Mouse (Mus musculus) spleen, adult 2 months (tissue): Measurements from ENCODE around the gene Klhdc4. TPM values are rescaled to one million over a fixed set of nuclear protein-coding genes. Genes with fewer than 3 reads are reported as not detected.
A peak's percentile ranks its signal among the peaks of the same experiment; 100 is the strongest.

Experiments used
- DNase-seq, 2 experiments: peaks; one replicate each; pipeline versions ENCODE4 v3.0.0 to v3.0.0-alpha.2; 2012 to 2021; ENCODE audit warnings: low spot score in 2 of 2, low read depth in 1 of 2
- H3K27ac ChIP-seq: fragments of 200-500 bp; 2 replicates; pipeline ENCODE4 v1.5.1; 2012; ENCODE audit warnings: low read length, inconsistent platforms; ENCODE audit not compliant: insufficient read depth
- H3K27me3 ChIP-seq: fragments of 200-500 bp; 2 replicates; pipeline ENCODE4 v1.6.1; 2012; ENCODE audit warnings: mild to moderate bottlenecking, moderate library complexity, low read length, inconsistent platforms; ENCODE audit not compliant: control insufficient read depth, insufficient read depth
- H3K36me3 ChIP-seq: fragments of 200-500 bp; 2 replicates; pipeline ENCODE4 v1.6.1; 2012; ENCODE audit warnings: mild to moderate bottlenecking, low read length, inconsistent platforms; ENCODE audit not compliant: control insufficient read depth, insufficient read depth
- H3K4me1 ChIP-seq: fragments of 200-500 bp; 2 replicates; pipeline ENCODE4 v1.6.1; 2011; ENCODE audit warnings: inconsistent platforms; ENCODE audit not compliant: control insufficient read depth, insufficient read depth, insufficient read length
- H3K4me3 ChIP-seq: fragments of 200-500 bp; 2 replicates; pipeline ENCODE4 v1.5.1; 2011; ENCODE audit warnings: mild to moderate bottlenecking, inconsistent platforms; ENCODE audit not compliant: insufficient read depth, insufficient read length; ENCODE audit errors: extremely low read depth
- CTCF ChIP-seq: fragments of 200-500 bp; IDR thresholded peaks from 2 replicates; pipeline ENCODE4 v1.5.1; 2011; ENCODE audit warnings: mild to moderate bottlenecking, inconsistent platforms; ENCODE audit not compliant: insufficient read depth, insufficient read length, insufficient replicate concordance; ENCODE audit errors: extremely low read depth
- POLR2A ChIP-seq: fragments of 200-500 bp; IDR thresholded peaks from 2 replicates; pipeline ENCODE4 v1.6.1; 2011; ENCODE audit warnings: low read depth, low read length, inconsistent platforms
- WGBS: fragments of 180-500 bp; shearing (Covaris S2); methylation state at CpG from one replicate; pipeline ENCODE4 v1.1.7; 2018; 5-methylcytosine and 5-hydroxymethylcytosine counted together
- polyA plus RNA-seq: library from polyadenylated mRNA; depleted of rRNA; stranded (reverse); fragments of >200 nt; gene quantifications from 2 replicates; pipeline ENCODE4 v1.2.3, GENCODE M21; 2012

Klhdc4 gene
- polyA plus RNA-seq, 1 experiment, result 15.8 TPM

DNA sequence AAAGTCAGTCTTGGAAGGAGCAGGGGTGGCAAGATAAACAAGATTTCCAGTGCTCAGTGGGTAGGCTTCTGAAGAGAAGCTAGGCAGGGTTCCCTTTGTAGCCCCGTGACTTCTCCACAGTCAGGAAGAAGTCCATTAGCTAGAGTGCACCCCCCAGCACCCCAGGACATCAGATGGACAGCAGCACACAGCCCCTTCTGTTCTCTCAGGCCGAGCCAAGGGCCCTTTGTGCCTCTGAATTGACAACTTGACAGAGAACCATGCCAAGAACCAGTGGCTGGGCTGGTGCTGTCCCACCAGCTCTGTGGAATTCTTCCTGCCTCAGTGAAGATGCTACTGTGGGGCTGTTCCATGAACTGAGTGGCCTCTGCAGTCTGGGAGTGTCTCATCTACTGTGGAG lies 28.4 kb upstream of the Klhdc4 start:
- Histone ChIP-seq H3K36me3 (no peaks in the 10 kb centered on the region), H3K4me1 (no peaks in the 10 kb centered on the region), H3K4me3 (no peak overlapping the region), H3K27ac (no peak overlapping the region), H3K27me3 (no peaks in the 10 kb centered on the region)
- DNase-seq, result no peak
- TF ChIP-seq POLR2A, result no peak
- TF ChIP-seq CTCF, result no peak
- 62% methylated on average over 2 of the region's 2 CpGs for WGBS

DNA sequence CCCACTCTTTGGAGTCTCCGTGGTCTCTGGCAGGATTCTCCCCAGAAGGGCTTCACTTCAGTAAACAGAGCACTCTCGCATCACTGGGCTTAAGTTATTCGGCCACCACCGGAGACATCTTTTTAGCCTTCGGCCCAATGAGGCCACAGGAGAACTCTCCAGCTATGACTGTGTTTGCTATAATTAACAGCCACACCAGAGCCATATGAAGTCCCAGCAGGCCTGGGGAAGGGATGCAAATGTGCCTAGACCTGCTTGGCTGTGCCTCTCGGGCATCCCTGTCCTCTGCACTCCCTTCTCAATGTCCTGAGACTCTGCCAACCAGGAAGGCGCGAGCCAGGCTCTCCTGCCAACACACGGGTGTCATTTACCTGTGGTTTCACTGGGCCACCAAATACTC lies 28.0 kb upstream of the Klhdc4 start:
- no peak overlapping the region for H3K27ac ChIP-seq
- H3K36me3 ChIP-seq, result no peaks in the 10 kb centered on the region
- no peak for DNase-seq
- no peaks in the 10 kb centered on the region for H3K4me1 ChIP-seq
- TF ChIP-seq CTCF, result no peak
- no peak for TF ChIP-seq POLR2A
- no peak overlapping the region for H3K4me3 ChIP-seq
- 86% methylated on average over 9 of the region's 9 CpGs for WGBS
- H3K27me3 ChIP-seq, result no peaks in the 10 kb centered on the region

DNA sequence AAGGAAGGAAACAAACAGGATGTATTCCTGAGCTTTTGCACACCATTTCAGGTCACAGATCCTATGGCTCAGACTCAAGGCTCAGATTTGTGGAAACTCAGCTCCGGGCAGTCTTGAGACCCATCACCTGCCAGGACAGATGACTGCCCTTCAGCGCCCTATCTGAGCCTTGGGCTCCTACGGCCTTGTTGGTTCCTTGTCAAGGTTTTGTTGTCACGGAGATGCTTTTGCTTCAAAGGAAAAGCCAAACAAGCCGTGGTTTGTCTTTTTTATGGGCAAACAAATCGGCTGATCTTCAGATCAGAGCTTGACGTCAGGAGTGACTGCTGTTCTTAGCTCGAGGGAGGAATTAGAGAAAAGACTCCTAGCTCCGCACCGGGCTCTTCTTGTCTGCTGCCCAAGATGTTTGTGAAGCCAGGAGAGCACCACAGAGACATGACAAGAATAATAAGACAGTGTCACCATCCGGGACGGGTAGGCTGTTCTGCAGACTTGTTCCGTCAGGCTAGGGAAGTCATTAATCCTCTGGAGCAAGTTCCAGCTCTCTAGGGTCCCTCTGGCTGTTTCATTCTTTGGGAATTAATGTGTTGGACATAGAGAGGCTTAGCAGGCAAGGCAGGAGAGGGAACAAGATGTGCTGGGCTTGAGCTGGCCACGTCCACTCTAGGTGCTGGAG lies 26.8 kb upstream of the Klhdc4 start:
- peak in 1 of 2 experiments; percentile 1 for DNase-seq
- H3K27me3 ChIP-seq, result no peaks in the 10 kb centered on the region
- 84% methylated on average over 14 of the region's 14 CpGs for WGBS
- H3K27ac ChIP-seq, result no peak overlapping the region
- 0 out of 2 replicates have a peak, but pooled peaks cover under 1% of the 10 kb centered on the region for H3K4me1 ChIP-seq
- TF ChIP-seq POLR2A, result no peak
- no peak for TF ChIP-seq CTCF
- no peaks in the 10 kb centered on the region for H3K36me3 ChIP-seq
- no peak overlapping the region for H3K4me3 ChIP-seq

DNA sequence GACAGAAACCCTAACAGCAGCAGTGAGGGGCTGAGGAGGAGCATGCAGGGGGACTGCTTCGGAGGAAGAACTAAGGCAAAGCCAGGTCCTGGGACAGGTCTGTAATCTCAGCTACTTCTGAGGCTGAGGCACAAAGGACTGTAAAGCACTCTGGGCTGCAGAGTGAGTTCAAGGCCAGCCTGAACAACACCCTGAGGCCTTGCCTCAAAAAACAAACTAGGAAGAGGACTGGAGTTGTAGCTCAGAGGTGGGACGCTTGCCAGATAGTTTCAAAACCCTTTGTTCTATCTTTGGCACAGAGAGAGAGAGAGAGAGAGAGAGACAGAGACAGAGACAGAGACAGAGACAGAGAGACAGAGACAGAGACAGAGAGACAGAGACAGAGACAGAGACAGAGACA lies 24.2 kb upstream of the Klhdc4 start:
- 79% methylated on average over 2 of the region's 2 CpGs for WGBS
- DNase-seq, result no peak
- no peak for TF ChIP-seq CTCF
- no peak for TF ChIP-seq POLR2A
- Histone ChIP-seq H3K4me1 (0 out of 2 replicates have a peak, but pooled peaks cover 6% of the 10 kb centered on the region), H3K27ac (no peak overlapping the region), H3K4me3 (no peak overlapping the region), H3K36me3 (no peaks in the 10 kb centered on the region), H3K27me3 (no peaks in the 10 kb centered on the region)

DNA sequence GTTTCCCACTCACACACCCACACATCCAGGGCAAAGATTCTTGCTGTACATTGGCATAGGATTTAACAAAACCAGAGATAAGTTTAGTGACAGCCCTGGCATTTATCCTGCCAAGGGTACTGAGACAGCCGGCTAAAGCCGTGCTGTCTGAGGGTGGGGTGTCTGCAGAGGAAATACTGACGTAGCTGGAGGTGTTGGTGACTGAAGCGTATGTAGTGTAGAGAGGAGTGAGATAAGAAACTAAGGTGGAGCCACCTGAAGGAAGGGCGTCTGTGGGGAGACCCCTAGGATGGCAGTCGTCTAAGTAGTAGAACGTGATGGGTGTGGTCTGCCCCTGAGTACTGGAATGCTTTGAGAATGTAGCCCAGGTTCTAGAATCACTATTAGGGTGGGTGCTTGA lies 23.1 kb upstream of the Klhdc4 start:
- no peak for DNase-seq
- 54% methylated on average over 7 of the region's 7 CpGs for WGBS
- Histone ChIP-seq H3K27me3 (no peaks in the 10 kb centered on the region), H3K4me3 (no peak overlapping the region), H3K36me3 (no peaks in the 10 kb centered on the region), H3K4me1 (0 out of 2 replicates have a peak, but pooled peaks cover 6% of the 10 kb centered on the region), H3K27ac (no peak overlapping the region)
- no peak for TF ChIP-seq POLR2A

DNA sequence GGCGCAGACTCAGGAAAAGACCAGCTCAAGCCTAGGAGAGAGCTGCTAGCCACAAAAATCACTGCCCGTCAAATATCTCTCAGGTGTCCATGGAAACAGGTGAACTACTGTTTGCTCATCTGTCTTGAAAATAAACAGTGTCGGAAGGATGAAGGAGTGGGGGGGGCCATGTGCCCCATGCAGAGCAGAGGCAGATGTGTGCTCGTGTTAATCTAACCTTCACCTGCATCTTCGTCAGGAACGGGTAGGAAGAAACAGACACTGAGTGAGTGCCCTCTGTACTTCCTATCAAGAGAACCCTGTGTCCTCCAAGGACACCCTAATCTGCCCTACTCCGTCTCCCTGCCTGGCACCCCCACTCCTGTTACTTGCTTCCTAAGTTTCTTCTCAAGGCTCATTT lies 22.3 kb upstream of the Klhdc4 start:
- 89% methylated on average over 7 of the region's 7 CpGs for WGBS
- H3K27ac ChIP-seq, result no peak overlapping the region
- H3K4me3 ChIP-seq, result no peak overlapping the region
- 0 out of 2 replicates have a peak, but pooled peaks cover 6% of the 10 kb centered on the region for H3K4me1 ChIP-seq
- TF ChIP-seq CTCF (no peak), POLR2A (no peak)
- no peaks in the 10 kb centered on the region for H3K36me3 ChIP-seq
- DNase-seq, result peak in 1 of 2 experiments; percentile 1
- no peaks in the 10 kb centered on the region for H3K27me3 ChIP-seq

DNA sequence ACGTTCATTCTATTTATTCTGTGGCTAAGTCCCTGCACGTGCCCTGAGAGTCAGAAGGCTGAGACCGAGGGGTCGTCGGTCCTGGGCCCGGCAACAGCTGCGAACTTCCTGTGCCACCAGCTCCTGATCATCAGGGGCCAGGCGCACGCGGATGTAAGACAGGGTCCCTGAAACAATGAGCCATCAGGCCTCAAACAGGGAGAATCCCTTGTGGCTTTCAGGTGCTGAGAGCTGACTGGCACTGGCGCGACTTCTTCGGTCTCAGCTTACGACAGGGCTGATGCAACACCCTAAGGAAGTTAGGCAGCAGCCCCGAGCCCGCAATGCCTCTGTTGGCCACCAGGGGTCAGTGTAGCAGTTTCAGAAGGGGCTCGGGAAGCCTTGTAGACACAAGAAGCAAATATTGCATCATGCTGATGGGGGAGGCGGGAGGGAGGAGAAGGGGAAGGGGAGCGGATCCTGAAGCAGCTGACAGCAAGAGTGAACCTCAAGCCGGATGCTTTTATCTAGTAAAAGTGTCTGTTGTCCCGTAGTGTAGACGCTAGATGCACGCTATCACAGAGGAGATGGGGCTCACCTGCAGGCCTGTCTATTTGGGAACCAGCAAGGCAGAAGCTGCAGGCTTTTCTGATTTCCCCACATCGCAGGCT lies 21.6 kb upstream of the Klhdc4 start:
- Histone ChIP-seq H3K27ac (no peak overlapping the region), H3K4me1 (0 out of 2 replicates have a peak, but pooled peaks cover 6% of the 10 kb centered on the region), H3K27me3 (no peaks in the 10 kb centered on the region), H3K4me3 (peak overlapping the region; percentile 38; the same call in 1 of the 2 replicates), H3K36me3 (no peaks in the 10 kb centered on the region)
- TF ChIP-seq CTCF, result peak; percentile 96
- TF ChIP-seq POLR2A, result no peak
- peak; percentile 85 to 91 for DNase-seq
- whole genome bisulfite sequencing, result 5% methylated on average over 24 of the region's 24 CpGs
